Mouse (Mus musculus): ENCODE data around the gene Ube2o. TPM values are rescaled to one million over a fixed set of nuclear protein-coding genes. Genes with fewer than 3 reads are reported as not detected.

The Ube2o gene
- polyA plus RNA-seq, 2 experiments from 2014 or later, result 2.2 TPM

Other genes starting within 250 kb of the Ube2o start
- gene Foxj1, start 246.0 kb downstream of the Ube2o start, polyA plus RNA-seq (2017; shearing (Covaris generic)), result not detected
- gene Rnf157, start 168.4 kb downstream of the Ube2o start, polyA plus RNA-seq (2017; shearing (Covaris generic)), result 1 to 10 TPM; 6.6 to 6.9 TPM
- 10 to 100 TPM; 13.7 to 15.0 TPM for gene Ubald2, start 147.4 kb downstream of the Ube2o start, polyA plus RNA-seq (2017; shearing (Covaris generic))
- not detected for gene Qrich2, start 115.2 kb downstream of the Ube2o start, polyA plus RNA-seq (2017; shearing (Covaris generic))
- gene Prpsap1, start 87.2 kb downstream of the Ube2o start, polyA plus RNA-seq (2017; shearing (Covaris generic)), result 10 to 100 TPM; 47.3 to 60.5 TPM
- not detected for gene Sphk1, start 50.5 kb downstream of the Ube2o start, polyA plus RNA-seq (2017; shearing (Covaris generic))
- gene Aanat, start 5.0 kb upstream of the Ube2o start, polyA plus RNA-seq (2017; shearing (Covaris generic)), result not detected
- 1 to 10 TPM; 4.9 to 5.0 TPM for gene Rhbdf2, start 45.6 kb upstream of the Ube2o start, polyA plus RNA-seq (2017; shearing (Covaris generic))
- gene Prcd, start 72.1 kb upstream of the Ube2o start, polyA plus RNA-seq (2017; shearing (Covaris generic)), result not detected
- not detected for gene Cygb, start 72.9 kb upstream of the Ube2o start, polyA plus RNA-seq (2017; shearing (Covaris generic))
- 10 to 100 TPM; 12.6 to 13.9 TPM for gene St6galnac1, start 194.1 kb upstream of the Ube2o start, polyA plus RNA-seq (2017; shearing (Covaris generic))
- gene Mxra7, start 246.6 kb upstream of the Ube2o start, polyA plus RNA-seq (2017; shearing (Covaris generic)), result not detected